Mouse (Mus musculus) activated CD4-positive, CD25-positive, alpha-beta regulatory T cell, adult 4 months (primary cell): ENCODE measurements around the gene Ccz1. TPM values are rescaled to one million over a fixed set of nuclear protein-coding genes. Genes with fewer than 3 reads are reported as not detected.

Experiments used
- polyA plus RNA-seq, 2 experiments: library from polyadenylated mRNA; unstranded; fragments of 100-300 nt; shearing (Covaris generic); gene quantifications; one replicate each; pipeline ENCODE4 v1.2.1; 2017

Ccz1 gene
- polyA plus RNA-seq, 2 experiments from 2014 or later, result 37.5 to 38.6 TPM

Other genes starting within 250 kb of the Ccz1 start
- 10 to 100 TPM; 22.4 to 23.5 TPM for gene Eif2ak1, start 197.1 kb downstream of the Ccz1 start, polyA plus RNA-seq
- under 1 TPM in 1 of 2 experiments, not detected in 1; 0.69 TPM for gene Ankrd61, start 117.2 kb downstream of the Ccz1 start, polyA plus RNA-seq
- 10 to 100 TPM; 32.3 to 54.2 TPM for gene Aimp2, start 105.0 kb downstream of the Ccz1 start, polyA plus RNA-seq
- gene Pms2, start 104.9 kb downstream of the Ccz1 start, polyA plus RNA-seq, result 10 to 100 TPM; 37.0 to 39.8 TPM
- 1 to 10 TPM in 1 of 2 experiments, not detected in 1; 2.7 TPM for gene Gm42421, start 86.7 kb downstream of the Ccz1 start, polyA plus RNA-seq
- not detected for gene Rsph10b, start 81.8 kb downstream of the Ccz1 start, polyA plus RNA-seq
- gene Ocm, start 11.8 kb upstream of the Ccz1 start, polyA plus RNA-seq, result not detected
- 1 to 10 TPM; 3.7 to 4.3 TPM for gene Lmtk2, start 85.6 kb upstream of the Ccz1 start, polyA plus RNA-seq
- gene Bhlha15, start 175.4 kb upstream of the Ccz1 start, polyA plus RNA-seq, result under 1 TPM in 1 of 2 experiments, not detected in 1; 0.09 TPM
- 10 to 100 TPM; 68.3 to 97.8 TPM for gene Tecpr1, start 208.7 kb upstream of the Ccz1 start, polyA plus RNA-seq
- 1 to 10 TPM; 2.5 to 4.7 TPM for gene Bri3, start 229.6 kb upstream of the Ccz1 start, polyA plus RNA-seq